Mouse (Mus musculus) thymus, adult 2 months (tissue): ENCODE data around the gene Dock9. TPM values are rescaled to one million over a fixed set of nuclear protein-coding genes. Genes with fewer than 3 reads are reported as not detected.
"Not testable (repeated sequence)": the region's sequence is repeated elsewhere in the genome, so short reads cannot be mapped to it uniquely, and the experiment has no call there.

Source experiments
- DNase-seq: peaks from one replicate; pipeline ENCODE4 v3.0.0; 2021
- H3K27ac ChIP-seq: fragments of 200-500 bp; 2 replicates; pipeline ENCODE4 v1.5.1; 2012; ENCODE audit warnings: low read length, control low read depth; ENCODE audit not compliant: control insufficient read depth, insufficient read depth
- H3K27me3 ChIP-seq: fragments of 200-500 bp; 2 replicates; pipeline ENCODE4 v1.6.1; 2012; ENCODE audit warnings: mild to moderate bottlenecking, low read length, moderate library complexity, mixed read lengths; ENCODE audit not compliant: control insufficient read depth, insufficient read depth
- H3K36me3 ChIP-seq: fragments of 200-500 bp; 2 replicates; pipeline ENCODE4 v1.6.1; 2012; ENCODE audit warnings: mild to moderate bottlenecking, low read length, moderate library complexity; ENCODE audit not compliant: control insufficient read depth, insufficient read depth
- H3K4me1 ChIP-seq: fragments of 200-500 bp; replicated peaks from 2 replicates; pipeline ENCODE4 v1.6.1; 2012; ENCODE audit warnings: low read length; ENCODE audit not compliant: control insufficient read depth, insufficient read depth
- H3K4me3 ChIP-seq: fragments of 200-500 bp; 2 replicates; pipeline ENCODE4 v1.5.1; 2012; ENCODE audit warnings: mild to moderate bottlenecking, low read length, control low read depth, moderate library complexity; ENCODE audit not compliant: control insufficient read depth, insufficient read depth
- CTCF ChIP-seq: fragments of 200-500 bp; IDR thresholded peaks from 2 replicates; pipeline ENCODE4 v1.5.1; 2012; ENCODE audit warnings: mild to moderate bottlenecking, control low read depth, low read length, moderate library complexity, borderline replicate concordance; ENCODE audit not compliant: control insufficient read depth, poor library complexity, insufficient read depth; ENCODE audit errors: extremely low read depth
- POLR2A ChIP-seq: fragments of 200-500 bp; IDR thresholded peaks from 2 replicates; pipeline ENCODE4 v1.6.1; 2012; ENCODE audit warnings: mild to moderate bottlenecking, low read length, control low read depth, moderate library complexity; ENCODE audit not compliant: control insufficient read depth, poor library complexity, insufficient read depth; ENCODE audit errors: extremely low read depth
- WGBS: fragments of 180-500 bp; shearing (Covaris S2); methylation state at CpG from one replicate; pipeline ENCODE4 v1.1.7; 2018; 5-methylcytosine and 5-hydroxymethylcytosine counted together
- polyA plus RNA-seq: library from polyadenylated mRNA; depleted of rRNA; stranded (reverse); fragments of >200 nt; gene quantifications from 2 replicates; pipeline ENCODE4 v1.2.3, GENCODE M21; 2012

Gene Dock9
- polyA plus RNA-seq, 1 experiment: 13.2 TPM

DNA sequence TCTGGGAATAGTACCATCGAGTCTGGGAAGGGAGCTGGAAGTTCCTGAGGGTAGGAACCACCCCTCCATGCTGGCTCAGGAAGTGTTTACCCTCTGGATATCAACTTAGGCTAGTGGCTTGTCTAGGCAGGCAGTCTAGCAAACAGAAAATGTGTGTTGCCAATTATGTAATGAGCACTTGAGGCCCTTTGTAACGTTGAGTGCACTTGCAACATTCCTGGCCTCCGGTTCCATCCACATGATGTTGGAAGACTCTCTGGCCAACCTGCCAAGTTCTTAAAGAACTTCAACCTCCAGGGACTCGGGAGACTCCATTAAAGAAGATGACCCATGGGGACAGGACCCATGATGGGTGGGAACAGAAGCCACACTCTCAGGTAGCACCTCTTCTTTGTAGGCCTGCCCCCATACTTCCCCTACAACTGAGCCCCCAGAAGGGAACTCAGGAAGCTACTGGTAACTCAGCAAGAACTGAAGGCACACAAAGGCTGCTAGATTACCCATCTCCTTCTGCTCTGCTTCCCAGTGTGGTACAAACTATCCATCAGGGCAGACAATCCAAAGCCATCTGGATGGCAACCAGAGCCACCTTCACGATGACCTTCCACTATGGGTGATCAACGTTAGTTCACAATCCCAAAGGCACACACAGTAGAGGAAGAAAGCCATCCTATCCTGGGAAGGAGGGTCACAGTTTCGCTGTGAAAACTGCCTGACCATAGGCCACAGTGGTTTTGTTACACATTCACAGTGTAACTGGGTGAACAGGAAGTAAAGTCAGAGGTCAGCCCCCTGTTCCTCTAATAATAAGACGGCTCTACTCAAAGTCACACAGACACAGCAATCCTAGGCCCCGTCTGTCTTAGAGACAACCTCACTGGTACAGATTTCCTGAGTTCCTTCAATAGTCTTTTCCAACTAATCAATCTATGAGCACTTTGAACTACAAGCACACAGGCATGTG is 77.7 kb downstream of the Dock9 start:
- H3K27me3 ChIP-seq: no peaks in the 10 kb centered on the region
- TF ChIP-seq POLR2A (no peak), CTCF (no peak)
- H3K36me3 ChIP-seq: no peaks in the 10 kb centered on the region
- no peak overlapping the region for H3K4me3 ChIP-seq
- peaks cover 6% of the 10 kb centered on the region for H3K4me1 ChIP-seq
- no peak for DNase-seq
- no peak overlapping the region for H3K27ac ChIP-seq
- WGBS: 88% methylated on average over 9 of the region's 9 CpGs

DNA sequence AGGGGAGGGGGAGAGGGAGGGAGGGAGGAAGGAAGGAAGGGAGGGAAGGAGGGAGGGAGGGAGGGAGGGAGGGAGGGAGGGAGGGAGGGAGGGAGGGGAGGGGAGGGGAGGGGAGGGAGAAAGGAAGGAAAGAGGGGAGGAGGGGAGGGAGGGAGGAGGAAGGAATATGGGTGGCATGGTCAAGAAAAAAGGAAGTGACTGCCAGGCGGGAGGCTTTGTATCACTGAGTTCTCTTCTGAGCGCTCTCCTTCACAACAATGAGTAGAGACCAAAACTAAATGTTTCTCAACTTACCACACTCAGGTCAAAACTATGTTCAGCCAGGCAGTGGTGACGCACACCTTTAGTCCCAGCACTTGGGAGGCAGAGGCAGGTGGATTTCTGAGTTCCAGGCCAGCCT is 82.8 kb downstream of the Dock9 start:
- WGBS: 84% methylated on average over 3 of the region's 3 CpGs
- not testable (repeated sequence) for H3K4me1 ChIP-seq, H3K36me3 ChIP-seq, DNase-seq, H3K27ac ChIP-seq, H3K4me3 ChIP-seq, H3K27me3 ChIP-seq

DNA sequence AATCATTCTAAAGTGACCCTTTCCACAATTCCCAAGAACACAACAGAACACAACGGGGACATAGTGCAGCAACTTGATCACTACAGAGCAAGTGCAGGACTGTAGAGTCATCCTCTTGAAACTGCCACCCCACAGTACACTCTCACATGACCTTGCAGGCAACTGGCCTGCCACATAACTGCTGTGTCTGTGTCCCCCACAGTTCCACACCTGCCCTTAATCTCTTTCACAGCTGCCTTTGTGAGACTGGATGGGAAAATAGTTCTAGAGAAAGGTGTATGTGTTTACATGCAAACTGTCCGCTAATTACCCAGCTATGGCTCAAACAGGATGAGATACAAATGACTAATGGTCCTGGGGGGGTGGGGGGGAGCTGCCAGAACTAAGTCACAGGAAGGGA is 83.4 kb downstream of the Dock9 start:
- DNase-seq: no peak
- no peaks in the 10 kb centered on the region for H3K27me3 ChIP-seq
- 90% methylated on average over 2 of the region's 2 CpGs for WGBS
- H3K4me1 ChIP-seq: no peaks in the 10 kb centered on the region
- no peak for TF ChIP-seq CTCF
- TF ChIP-seq POLR2A: no peak
- no peak overlapping the region for H3K4me3 ChIP-seq
- no peaks in the 10 kb centered on the region for H3K36me3 ChIP-seq
- no peak overlapping the region for H3K27ac ChIP-seq

DNA sequence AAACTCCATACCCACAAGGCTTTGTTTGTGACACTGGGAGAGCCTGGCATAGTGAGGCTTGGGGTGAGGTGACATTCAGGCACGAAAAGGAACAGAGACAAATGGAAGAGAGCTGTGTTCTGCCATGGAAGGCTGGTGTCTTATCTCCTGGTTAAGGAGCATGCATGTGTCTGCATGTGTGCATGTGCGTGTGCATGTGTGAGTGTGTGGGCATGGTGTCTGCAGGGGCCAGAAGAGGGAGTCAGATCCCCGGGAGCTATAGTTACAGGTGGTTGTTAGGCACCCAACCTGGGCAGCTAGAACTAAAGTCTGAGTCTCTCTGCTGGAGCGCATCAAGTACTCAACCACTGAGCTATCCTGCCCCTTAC is 83.8 kb downstream of the Dock9 start:
- Histone ChIP-seq H3K27me3 (no peaks in the 10 kb centered on the region), H3K36me3 (no peaks in the 10 kb centered on the region), H3K4me3 (no peak overlapping the region), H3K4me1 (no peaks in the 10 kb centered on the region), H3K27ac (no peak overlapping the region)
- TF ChIP-seq POLR2A (no peak), CTCF (no peak)
- 92% methylated on average over 4 of the region's 4 CpGs for WGBS
- no peak for DNase-seq

DNA sequence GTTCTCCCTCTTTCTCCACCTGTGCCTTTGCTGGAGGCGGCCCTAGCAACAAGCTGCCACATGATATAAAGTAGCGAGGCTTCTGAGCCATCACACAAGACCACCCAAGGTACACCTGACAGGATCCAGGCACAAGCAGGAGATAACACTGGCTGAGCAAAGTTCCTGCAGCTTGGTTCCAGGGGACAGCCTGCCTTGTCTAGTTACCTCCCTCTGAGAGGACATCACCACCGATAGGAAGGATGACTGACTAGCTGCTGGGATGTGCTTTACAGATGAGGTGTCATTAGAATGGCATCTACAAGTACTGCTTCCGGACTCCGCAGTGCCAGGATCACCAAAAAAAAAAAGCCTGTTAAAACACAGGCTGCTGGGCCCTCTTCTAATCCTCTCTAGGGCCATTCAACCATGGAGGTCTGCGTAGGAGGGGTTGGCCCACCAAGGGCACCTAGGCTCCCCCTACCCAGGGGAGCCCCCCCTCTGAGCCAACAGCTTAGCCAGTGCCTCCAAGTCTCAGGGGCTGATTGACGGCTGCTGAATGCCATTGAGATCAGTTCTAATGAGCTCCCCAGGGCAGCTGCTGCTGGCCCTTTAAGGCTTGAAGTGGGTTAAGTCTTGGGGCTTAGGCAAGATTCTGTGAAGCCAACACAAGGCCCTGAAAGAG is 84.3 kb downstream of the Dock9 start:
- Histone ChIP-seq H3K4me3 (no peak overlapping the region), H3K4me1 (no peaks in the 10 kb centered on the region), H3K27me3 (no peaks in the 10 kb centered on the region), H3K36me3 (no peaks in the 10 kb centered on the region), H3K27ac (no peak overlapping the region)
- TF ChIP-seq CTCF (no peak), POLR2A (no peak)
- 92% methylated on average over 7 of the region's 7 CpGs for WGBS
- DNase-seq: no peak

DNA sequence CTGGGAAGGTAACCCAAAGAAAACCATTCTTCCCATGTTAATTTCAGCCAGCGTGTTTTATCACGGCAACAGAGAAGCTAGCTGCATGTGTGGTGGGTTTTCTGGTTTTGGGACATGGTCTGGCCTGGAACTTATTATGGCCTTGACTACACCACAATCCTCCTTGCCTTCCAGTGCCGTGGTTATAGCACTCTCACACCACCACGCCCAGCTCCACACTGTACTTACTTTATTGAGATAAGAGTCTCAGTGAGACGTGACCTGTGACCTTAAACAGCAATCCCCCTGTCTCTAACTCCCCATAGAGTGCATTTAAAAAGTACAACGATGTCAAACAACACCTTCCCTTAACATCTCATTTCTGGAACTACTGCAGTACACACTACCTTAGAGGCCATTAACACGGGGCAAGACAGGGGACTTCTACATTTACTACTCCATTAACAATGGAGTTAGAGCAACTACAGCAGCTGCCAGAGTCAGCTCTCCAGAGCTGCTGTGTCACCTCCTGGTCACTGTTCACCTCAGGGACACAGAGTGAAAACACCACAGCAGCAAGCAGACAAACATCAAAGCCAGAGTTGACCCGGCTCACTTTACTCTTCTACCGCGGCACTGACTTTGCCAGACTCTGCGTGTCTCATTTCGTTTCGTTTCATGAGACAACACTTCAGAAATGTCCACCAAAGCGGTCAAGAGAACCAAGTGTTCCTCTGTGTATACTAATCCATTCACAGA is 86.4 kb downstream of the Dock9 start:
- WGBS: 60% methylated on average over 14 of the region's 14 CpGs
- TF ChIP-seq POLR2A: no peak
- no peak overlapping the region for H3K27ac ChIP-seq
- H3K27me3 ChIP-seq: no peaks in the 10 kb centered on the region
- H3K4me3 ChIP-seq: no peak overlapping the region
- no peaks in the 10 kb centered on the region for H3K36me3 ChIP-seq
- no peaks in the 10 kb centered on the region for H3K4me1 ChIP-seq
- no peak for DNase-seq
